Mouse (Mus musculus) bone marrow, adult 2 months (tissue): Measurements from ENCODE around the gene Ipo9.

Experiments
- CTCF ChIP-seq: fragments of 200-500 bp; IDR thresholded peaks from 2 replicates; pipeline ENCODE4 v1.5.1; 2011; ENCODE audit warnings: low read length, control low read depth; ENCODE audit not compliant: control insufficient read depth, insufficient read depth
- POLR2A ChIP-seq: fragments of 200-500 bp; IDR thresholded peaks from 2 replicates; pipeline ENCODE4 v1.6.1; 2011; ENCODE audit warnings: low read depth, mild to moderate bottlenecking, control low read depth, low read length, borderline replicate concordance; ENCODE audit not compliant: control insufficient read depth

DNA sequence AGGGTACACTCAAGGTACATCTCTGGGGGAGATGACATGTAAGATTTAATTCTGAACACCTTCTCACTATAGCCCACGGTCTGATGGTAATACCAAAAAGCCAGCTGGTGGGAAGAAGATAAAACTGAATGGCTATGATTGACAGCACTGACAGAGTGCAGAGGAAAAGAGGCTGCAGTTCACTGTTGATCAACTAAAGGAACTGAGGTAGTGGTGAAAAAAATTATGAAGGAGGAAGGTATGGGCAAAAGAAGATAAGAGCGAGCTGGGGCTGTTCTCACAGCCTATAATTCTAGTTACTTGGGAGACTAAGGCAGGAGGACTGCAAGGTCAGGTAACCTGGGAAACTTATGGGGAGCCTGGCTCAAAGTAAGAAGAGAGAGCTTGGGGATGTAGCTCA, 21.1 kb upstream of the Ipo9 start:
- TF ChIP-seq CTCF (no peak), POLR2A (no peak)
